Mouse (Mus musculus) WW6 (cell line): ENCODE results near the gene Arrdc5.

Source experiments
- DNase-seq: peaks from one replicate; pipeline ENCODE4 v3.0.0-alpha.2; 2013; ENCODE audit warnings: low read depth, low spot score

The Arrdc5 gene

DNA sequence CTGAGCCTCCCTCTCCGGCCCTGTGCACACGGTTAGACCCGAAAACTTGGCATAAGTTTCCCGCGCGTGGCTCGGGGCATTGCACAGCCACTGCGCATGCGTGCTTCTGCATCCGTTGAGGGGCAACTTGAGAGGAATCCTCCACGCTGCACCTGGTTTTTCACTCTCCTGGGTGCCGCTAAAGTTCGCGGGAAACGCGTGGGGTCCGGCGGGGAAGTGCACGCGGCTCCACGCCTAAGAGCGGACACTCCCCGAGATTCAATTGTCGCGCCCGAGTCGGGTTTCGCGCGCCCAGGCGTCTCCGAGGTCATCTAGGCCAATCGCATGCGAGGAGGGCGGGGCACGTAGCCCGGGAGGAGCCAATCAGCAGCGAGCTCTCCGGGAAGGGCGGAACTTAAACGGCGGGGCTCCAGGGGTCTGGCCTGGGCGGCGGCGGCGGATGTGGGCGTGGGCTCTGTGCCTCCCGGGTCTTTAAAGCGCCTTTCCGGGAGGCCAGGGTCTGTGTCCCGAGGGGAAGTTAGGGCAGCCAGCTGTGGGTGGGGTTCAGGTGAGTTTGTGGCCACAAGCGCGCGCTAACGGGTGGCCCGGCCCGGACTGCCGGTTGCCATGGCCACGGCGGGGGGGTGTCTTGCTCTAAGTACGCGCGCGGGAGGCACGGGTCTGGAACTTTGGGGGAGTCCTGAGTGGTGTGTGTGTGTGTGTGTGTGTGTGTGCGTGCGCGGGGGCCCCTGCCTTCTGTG lies 3.9 kb upstream of the Arrdc5 start:
- peak; percentile 95 for DNase-seq

DNA sequence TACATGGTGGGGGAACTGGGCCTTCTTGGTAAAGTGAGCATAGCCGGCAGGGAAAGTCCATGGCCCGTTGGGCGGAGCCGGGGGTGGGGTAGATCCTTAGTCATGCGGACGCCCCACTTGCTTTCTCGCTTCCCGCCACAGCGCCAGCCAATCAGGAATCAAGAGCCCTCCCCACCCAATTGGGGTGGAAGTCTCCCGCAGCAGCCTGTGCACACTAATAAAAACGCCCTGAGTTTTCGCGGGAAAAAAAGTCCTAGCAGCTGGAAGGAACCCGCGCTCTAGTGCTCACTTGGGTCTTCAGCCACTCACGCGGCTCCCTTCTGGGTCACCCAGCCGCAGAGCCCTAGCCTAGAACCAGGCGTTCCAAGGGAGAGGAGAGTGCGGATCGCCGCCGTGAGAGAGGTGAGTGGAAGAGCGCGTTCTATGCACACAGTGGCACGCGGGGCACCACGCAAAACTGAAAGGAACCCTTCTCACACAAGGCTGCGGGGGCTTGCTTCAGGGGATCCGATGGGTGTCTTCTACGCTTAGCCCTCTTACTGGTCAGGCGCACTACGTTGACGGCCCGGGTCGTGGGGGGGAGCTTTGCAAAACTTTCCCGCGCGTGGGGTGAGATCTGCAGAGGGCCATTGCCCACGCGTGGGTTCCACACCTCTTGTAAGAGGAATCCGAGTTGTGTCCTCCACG lies 3.2 kb upstream of the Arrdc5 start, which contains the start of gene Uhrf1:
Uhrf1 (plus strand) TSS at position 162 of the 687 bp plus-strand sequence.
- peak; percentile 79 for DNase-seq

DNA sequence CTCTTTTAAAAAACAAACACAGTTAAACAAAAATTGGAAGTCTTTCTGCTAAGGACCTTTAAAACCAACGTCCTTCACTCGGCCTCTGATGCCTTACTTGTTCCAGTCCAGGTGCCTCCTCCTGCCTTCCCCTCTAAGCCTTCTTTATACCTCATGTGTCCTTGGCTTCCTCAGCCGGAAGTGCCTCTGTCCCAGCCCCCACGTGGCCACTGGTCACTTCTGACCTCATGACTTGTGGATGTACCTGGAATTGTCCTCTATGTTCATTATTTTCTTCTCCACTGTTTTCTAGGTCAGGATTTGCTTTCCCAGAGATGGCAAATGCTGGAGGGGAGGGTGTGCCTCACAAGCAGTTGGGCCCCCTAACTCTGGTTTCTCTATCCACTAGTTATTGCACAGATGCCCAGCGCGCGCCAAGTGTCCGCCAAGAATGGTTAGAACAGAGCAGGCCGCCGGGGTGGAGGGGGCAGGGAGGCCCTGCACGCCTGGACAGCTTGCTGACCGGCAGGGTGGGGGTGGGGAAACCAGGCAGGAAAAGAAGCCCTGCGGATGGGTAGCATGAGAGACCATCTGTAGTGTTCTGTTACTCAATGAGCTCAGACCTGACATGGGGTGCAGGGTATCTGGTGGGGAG lies 2.4 kb upstream of the Arrdc5 start:
- no peak for DNase-seq

DNA sequence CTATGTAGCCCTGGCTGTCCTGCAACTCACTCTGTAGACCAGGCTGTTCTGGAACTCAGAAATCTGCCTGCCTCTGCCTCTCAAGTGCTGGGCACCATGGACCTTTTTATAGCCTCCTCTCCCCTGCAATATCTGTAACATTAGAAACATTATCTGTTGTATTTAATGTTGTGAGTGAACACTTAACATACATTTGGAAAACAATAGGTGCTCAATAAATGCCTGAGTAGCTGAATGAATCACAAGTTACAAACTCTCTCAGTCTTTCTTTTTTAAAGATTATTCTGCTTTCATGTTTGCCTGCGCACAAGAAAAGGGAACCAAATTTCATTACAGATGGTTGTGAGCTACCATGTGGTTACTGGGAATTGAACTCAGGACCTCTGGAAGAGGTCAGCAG lies 1.8 kb downstream of the Arrdc5 start:
- DNase-seq, result no peak

DNA sequence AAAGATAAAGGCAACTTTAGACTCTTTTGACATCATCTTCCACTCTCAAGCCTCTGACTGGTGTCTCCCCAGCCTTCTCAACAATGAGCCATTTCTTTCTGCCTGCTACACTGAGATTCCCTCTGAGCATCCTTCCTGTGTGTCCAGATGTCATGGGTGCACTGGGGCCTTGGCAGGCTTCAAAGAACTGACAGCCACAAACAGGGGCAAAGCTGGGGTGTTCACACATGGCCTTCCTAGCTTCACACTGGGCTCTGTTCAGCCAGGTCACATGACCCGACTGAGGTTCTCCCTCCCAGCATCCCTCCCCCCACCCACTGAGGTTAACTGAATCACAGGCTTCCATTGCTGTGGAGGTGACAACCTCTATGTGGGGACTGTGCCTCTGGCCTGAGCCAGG lies 3.9 kb downstream of the Arrdc5 start:
- DNase-seq, result no peak

DNA sequence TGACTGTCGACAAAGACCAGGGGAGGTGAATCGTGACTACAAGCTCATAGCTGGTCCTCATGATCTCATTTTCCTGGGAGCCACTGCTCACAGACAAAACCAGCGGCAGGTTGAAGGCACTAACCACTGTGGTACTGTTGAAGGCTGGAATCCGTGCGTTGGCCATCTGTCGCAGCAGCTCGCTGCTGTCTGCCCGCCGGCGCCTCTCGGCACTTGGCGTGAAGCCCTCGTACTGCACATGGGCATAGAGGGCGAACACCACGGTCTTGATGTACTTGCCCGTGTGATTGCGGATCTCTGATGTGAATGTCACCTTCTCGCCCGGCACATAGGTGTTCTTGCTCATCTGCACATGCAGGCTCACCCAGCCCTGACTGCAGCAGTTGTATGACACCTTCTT lies 5.8 kb downstream of the Arrdc5 start:
- no peak for DNase-seq

DNA sequence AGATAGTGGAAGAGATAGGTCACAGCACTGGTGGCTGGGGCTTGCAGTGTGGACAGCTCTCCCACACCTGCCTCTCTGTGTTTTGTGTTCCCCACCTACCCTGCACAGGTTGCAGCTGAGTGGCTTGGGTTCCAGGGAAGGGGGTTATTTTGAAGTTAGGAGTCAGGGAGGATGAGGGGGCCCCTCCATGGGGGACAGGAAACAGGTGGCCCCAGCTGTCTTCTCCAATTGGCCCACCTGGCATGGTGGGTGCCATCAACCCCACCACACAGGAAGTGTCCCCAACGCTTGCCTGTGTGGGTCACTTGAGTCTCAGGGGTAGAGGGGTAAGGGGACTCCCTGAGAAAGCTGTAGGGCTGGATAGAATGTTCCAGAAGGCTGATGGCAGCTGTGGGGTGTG lies 6.8 kb downstream of the Arrdc5 start:
- no peak for DNase-seq

DNA sequence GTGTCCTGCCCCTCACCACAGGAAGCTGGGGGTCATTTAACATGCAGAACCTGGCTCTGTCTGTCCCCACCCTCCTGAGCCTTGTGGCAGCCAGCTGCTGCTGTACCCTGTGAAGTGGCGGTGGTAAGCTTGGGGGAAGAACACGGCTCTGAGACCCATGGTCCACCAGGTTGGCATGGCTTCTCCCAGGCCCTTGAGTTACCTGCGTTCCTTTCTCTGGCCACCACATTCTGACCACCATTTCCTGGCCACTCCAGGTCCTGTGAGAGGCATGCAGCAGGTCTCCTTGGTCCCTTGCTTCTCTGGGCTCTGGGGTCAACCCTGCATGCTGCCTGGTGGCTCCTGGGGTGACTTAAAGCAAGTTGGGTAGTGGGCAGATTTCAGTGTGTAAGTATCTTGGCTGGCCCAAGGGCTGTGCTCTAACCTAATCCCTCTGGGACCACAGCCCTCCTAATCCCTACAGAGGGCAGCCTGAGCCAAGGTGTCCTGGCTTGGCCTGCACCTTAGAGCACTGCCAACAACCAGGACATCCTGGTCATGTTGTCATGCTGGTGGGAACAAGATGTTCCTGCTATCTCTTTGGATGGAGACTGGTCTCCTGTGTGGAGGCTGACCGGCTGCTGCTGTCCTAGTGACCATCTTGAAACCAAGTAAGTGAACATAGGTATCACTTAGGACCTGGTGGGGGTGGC lies 7.4 kb downstream of the Arrdc5 start, which contains the start of gene Plin3:
Plin3 (minus strand) TSS at position 343 of the 692 bp plus-strand sequence.
- DNase-seq, result no peak

DNA sequence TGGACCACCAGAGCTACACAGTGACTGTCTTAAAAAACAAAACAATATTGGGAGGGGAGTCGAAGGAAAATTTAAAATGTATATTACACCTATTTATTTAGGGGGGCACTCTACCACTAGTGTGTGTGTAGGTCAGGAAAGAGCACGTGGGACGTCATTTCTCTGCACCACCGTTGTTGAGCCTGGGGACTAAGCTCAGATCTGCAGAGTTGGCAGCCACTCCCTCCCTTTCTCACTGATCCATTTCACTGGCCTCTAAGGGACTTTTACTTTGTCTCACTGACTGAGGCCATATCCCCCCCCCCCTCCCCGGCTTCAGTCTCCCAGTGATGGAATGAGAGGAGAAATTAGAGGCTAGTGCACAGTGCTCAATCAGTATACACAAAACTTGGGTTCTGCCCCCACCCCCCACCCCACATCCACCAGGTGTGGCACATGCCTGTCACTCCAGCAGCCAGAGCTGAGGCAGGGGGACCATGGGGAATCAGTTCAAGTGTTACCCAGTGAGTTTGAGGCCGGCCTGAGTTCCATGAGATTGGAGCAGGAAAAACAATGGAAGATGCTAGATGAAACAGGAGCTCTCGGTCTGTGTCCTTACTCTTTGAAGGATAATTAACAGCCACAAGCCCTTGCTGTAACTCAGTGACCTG lies 8.1 kb downstream of the Arrdc5 start:
- DNase-seq, result no peak

DNA sequence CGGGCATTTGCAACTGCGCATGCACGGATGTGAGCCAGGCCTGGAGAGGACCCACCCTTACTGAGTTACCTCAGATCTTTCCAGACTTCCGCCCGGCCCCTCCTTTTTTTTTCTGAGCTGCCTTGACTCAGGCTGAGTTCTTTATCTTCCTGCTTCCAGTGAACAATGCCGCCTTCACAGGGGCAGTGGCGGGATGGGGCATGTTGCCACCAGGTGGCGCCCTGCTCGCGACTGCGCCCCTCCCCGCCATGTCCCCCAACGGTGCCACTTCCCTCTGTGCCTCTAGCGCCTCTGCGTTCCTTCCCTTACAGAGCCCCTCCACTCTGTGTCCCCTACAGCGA lies 8.9 kb downstream of the Arrdc5 start:
- DNase-seq, result peak; percentile 79

DNA sequence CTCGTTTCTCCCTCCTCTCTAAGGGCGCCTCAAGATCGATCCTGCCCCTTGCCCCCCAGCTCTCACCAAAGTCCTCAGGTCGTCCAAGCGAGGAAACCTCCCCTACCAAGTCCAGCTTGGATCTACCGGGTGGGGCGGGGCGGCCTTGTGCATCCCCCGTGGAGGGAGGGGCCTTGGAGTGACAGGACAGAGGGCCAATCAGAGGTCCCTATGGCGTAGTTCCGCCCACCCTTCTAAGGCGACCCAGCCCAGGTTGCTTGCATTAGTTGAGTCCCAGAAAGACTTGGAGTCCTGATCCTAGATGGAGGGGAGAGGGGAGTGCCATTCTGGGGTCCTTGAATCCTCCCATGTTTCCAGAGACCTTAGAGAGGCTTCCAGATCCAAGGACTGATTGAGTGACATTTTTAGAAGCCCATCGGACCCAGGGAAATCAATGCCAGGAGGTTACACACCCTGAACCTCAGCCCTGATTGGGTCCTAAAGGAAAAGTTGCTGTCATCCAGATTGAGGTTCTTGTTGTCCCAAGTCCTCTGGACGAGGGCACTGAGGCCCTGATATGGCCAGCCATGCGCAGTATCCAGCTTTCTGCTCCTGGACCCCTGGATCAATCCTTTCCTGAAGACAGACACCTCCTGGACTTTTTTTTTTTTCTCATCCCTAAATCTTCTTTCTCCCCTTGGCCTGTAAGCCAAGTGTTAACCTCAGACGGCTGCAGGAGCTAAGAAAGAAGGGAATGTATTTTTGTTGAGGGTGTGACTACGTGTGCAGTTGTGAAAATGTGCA lies 9.5 kb downstream of the Arrdc5 start:
- peak; percentile 79 for DNase-seq

DNA sequence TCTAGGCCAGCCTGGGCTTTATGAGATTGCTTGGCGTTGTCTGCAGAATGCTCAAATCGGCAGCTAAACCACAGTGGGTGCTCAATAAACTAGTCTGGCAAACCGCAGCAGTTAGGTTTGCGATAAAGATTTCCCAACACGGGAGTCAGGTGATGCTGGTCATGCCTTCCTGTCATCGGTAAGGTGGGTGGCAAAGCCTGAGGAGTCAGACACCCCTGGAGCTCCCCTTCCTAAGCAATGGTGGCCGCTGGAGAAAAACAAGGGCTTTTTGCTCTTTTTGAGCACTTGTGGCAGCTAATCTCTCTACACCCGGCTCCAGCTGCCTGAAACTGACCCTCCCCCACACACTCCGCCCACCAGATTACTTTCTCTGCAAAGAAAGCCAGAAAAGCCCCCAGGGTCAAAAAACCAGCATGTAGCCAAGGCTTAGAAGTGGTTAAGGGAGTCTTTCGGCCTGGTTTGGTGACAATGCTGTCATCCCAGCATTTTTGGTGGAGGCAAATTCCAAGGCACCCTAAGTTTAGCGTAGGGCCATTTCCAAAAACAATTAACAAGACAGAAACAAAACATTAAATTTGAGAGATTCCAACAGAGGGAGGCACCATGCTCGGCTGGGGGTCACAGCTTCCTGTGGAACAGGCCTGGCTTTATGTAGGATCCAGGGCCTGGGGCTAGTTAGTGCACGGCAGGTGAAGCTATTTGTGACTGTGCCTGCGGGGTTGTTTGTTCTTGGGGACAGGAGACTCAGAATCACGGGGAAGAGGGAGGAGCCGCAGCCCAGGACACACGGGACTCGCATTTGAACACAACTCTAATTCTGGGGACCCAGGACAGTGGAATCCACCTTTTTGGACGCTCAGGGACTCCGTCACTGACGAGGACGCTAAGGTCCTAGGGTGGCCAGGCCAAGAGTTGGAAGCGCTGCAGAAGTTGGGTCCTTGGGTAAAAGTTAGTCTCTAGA lies 10.4 kb downstream of the Arrdc5 start:
- peak; percentile 61 for DNase-seq

DNA sequence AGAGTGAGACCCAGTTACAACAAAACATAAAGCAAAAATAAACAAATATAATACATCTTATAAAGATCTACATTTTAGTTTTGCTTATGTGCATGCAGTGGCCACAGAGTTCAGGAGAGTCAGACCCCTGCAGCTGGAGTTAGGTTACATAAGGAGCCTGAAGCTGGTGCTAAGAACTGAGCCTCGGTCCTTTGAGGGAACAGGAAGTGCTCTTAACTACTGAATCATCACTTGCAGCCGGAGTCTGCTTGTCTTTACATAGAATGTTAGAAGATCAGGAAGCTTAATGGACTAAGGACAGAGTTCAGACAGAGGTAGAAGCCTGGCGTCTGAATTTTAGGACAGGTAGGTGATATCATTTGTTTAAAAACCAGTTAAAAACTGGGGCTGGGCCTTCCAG lies 11.2 kb downstream of the Arrdc5 start:
- no peak for DNase-seq

DNA sequence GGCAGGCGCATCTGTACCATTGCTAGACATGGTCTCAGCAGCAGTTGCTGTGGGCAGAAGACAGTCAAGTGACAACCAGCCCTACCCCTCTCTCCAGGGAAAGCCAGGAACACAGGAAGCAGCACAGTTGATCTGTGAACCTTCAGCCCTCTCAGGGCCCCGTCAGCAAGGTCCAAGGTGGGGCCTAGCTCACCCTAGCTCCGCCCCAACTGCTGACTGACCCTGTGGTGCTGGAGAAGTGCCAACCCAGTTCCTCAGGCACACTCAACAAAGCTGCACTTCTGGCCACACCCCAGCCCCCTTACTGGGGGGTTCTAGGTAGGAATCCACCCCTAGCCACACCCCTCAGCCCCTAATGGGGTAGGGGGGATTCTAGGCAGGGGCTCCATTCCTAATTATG lies 12.3 kb downstream of the Arrdc5 start:
- DNase-seq, result no peak

DNA sequence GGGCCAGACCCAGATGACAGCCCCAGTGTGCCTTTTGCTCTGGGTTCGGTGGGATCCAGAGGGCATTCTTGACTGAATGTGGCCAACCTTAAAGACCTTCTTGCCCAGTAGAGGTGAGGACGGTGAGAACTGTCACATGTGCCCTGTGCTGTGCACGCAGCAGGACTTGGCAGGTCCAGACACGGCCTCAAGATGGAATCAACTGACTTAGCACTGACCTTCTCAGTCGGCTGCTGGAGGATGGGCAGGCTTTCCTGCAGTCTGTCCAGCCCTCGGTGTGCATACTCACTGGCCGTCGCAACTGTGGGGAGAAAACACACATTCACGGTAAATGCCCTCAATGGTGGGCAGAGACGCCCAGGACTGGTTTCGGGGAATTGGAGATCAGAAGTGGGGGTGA lies 14.1 kb downstream of the Arrdc5 start:
- no peak for DNase-seq

DNA sequence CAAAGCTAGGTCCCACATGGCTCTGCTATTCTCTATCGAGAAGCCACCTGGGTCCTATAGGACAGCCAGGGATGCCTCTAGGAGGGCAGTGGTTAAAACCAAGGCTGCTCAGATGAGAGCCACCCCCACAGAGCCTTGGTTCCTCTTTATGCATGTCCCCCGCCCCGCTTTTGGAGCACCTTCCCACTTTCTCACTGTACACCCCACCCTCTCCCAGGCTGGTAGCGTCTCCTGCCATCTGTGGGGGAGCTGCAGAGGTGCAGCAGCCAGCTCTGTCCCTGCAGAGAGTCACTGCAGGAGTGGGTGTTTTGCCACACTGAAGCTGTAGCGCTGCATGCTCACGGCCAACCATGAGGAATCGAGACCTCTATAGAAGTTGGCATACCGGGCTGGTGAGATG lies 16.8 kb downstream of the Arrdc5 start:
- DNase-seq, result no peak

DNA sequence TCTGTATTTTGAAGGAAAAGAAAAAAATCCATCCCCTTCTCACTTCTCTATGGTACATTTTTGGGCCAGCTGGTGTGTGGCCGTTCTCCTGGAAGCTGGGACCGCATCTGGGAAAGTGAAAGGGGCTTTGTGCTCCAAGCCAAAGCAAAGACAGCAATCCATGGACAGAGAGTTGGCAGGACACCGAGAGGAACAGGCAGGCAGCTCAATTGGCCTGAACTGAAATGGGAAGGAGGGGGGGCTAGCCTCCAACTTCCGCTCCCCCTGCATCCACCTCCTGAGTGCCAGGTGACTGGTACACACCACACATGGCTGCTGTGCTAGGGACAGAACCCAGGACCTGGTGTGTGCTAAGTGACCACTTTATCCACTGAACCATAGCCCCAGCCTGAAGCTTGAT lies 17.3 kb downstream of the Arrdc5 start:
- DNase-seq, result no peak

DNA sequence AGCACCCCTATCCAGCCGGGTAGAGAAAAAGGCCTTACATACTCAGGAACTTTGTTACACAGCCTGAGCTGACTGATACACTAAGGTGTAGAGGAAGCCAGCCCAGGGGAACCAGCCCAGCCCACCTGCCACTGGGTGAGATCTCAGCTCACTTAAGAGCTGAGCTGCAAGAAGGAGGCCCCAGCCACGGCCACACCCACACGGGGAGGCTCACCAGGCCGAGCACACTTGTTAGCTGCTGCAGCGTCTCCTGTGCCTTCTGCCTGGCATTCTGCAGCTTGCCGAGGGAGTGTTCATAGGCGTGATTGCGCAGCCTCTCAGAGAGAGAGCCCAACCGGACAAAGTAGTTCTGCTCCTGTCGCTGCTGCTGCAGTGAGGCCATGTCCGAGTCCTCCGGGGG lies 18.9 kb downstream of the Arrdc5 start:
- DNase-seq, result no peak

DNA sequence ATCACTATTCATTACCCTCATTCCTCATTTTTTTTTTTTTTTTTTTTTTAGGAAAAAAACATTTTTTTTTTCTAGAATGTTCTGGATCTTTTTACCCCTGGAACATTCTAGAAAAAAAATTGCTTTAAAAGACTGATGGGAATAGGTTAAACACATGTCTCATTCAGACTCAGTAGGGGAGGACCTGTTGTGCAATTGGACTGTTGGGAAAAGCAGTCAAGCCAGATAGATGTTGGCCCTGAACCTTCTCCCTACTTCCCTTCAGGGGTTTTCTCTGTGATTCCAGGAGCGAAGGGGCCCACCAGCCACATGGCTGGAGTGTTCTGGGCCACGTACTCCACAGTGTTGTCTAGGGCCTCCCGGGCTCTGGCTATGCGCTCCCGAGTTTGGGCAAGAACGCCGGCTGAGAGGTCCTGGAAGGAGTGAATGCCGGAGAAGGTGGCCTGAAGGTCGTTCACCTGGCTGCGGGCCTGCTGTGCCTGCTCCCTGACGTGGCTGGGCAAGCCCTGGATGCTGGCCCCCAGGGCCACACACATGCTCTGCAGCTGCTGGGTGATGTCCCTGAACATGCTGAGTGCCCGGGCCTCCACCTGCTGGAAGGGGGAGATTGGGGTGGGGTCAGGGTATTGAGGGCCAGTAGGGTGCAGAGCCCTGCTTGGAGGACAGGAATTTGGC lies 20.5 kb downstream of the Arrdc5 start:
- no peak for DNase-seq
